Mouse (Mus musculus): ENCODE measurements around the gene Srrm2. TPM values are rescaled to one million over a fixed set of nuclear protein-coding genes. Genes with fewer than 3 reads are reported as not detected.
A peak's percentile ranks its signal among the peaks of the same experiment; 100 is the strongest.

Srrm2 gene
- polyA plus RNA-seq, 1 experiment from 2014 or later: 515 TPM

- Histone ChIP-seq H3K9me3 (replicated peaks) (no peaks in the 10 kb centered on the region), H3K36me3 (no peaks in the 10 kb centered on the region), H3K4me3 (no peak overlapping the region), H3K27me3 (ENCODE audit: low read depth, poor library complexity, severe bottlenecking) (no peaks in the 10 kb centered on the region), H3K27ac (replicated peaks) (no peak overlapping the region), H3K4me1 (no peaks in the 10 kb centered on the region)
- 33% methylated on average over 5 of the region's 5 CpGs for WGBS
- DNase-seq (ENCODE audit: low spot score): peak; percentile 58
Measured at GRCm38 (mm10) chr17:23853292-23853691, 63.0 kb downstream of the Srrm2 start.

- no peak overlapping the region for H3K4me3 ChIP-seq
- H3K27me3 ChIP-seq (ENCODE audit: low read depth, poor library complexity, severe bottlenecking): no peaks in the 10 kb centered on the region
- H3K27ac ChIP-seq (replicated peaks): no peak overlapping the region
- 85% methylated on average over 10 of the region's 10 CpGs for WGBS
- H3K4me1 ChIP-seq: no peaks in the 10 kb centered on the region
- no peaks in the 10 kb centered on the region for H3K36me3 ChIP-seq
- H3K9me3 ChIP-seq (replicated peaks): no peaks in the 10 kb centered on the region
- DNase-seq (ENCODE audit: low spot score): no peak
Measured at GRCm38 (mm10) chr17:23854229-23854765, 64.0 kb downstream of the Srrm2 start.

- H3K9me3 ChIP-seq (replicated peaks): no peaks in the 10 kb centered on the region
- no peaks in the 10 kb centered on the region for H3K4me1 ChIP-seq
- H3K36me3 ChIP-seq: no peaks in the 10 kb centered on the region
- H3K27me3 ChIP-seq (ENCODE audit: low read depth, poor library complexity, severe bottlenecking): no peaks in the 10 kb centered on the region
- H3K27ac ChIP-seq (replicated peaks): no peak overlapping the region
- no peak overlapping the region for H3K4me3 ChIP-seq
- 88% methylated on average over 6 of the region's 6 CpGs for whole genome bisulfite sequencing
- no peak for DNase-seq (ENCODE audit: low spot score)
Measured at GRCm38 (mm10) chr17:23857193-23857592, 66.9 kb downstream of the Srrm2 start.

GRCm38 (mm10) chr17:23857913-23858312, 67.6 kb downstream of the Srrm2 start:
- no peak overlapping the region for H3K4me3 ChIP-seq
- H3K4me1 ChIP-seq: no peaks in the 10 kb centered on the region
- DNase-seq (ENCODE audit: low spot score): no peak
- WGBS: 87% methylated on average over 2 of the region's 2 CpGs
- H3K27me3 ChIP-seq (ENCODE audit: low read depth, poor library complexity, severe bottlenecking): no peaks in the 10 kb centered on the region
- H3K9me3 ChIP-seq (replicated peaks): no peaks in the 10 kb centered on the region
- H3K36me3 ChIP-seq: no peaks in the 10 kb centered on the region
- H3K27ac ChIP-seq (replicated peaks): no peak overlapping the region

- H3K9me3 ChIP-seq (replicated peaks): no peaks in the 10 kb centered on the region
- no peaks in the 10 kb centered on the region for H3K36me3 ChIP-seq
- no peak overlapping the region for H3K27ac ChIP-seq (replicated peaks)
- 83% methylated on average over 4 of the region's 4 CpGs for WGBS
- H3K4me3 ChIP-seq: no peak overlapping the region
- no peaks in the 10 kb centered on the region for H3K27me3 ChIP-seq (ENCODE audit: low read depth, poor library complexity, severe bottlenecking)
- no peak for DNase-seq (ENCODE audit: low spot score)
- H3K4me1 ChIP-seq: no peaks in the 10 kb centered on the region
Measured at GRCm38 (mm10) chr17:23862926-23863325, 72.6 kb downstream of the Srrm2 start.

- Histone ChIP-seq H3K36me3 (no peaks in the 10 kb centered on the region), H3K9me3 (replicated peaks) (no peaks in the 10 kb centered on the region), H3K4me3 (no peak within 1 kb of the TSS), H3K4me1 (no peaks in the 10 kb centered on the region), H3K27me3 (ENCODE audit: low read depth, poor library complexity, severe bottlenecking) (no peaks in the 10 kb centered on the region), H3K27ac (replicated peaks) (no peak within 1 kb of the TSS)
- WGBS: 86% methylated on average over 15 of the region's 15 CpGs
- DNase-seq (ENCODE audit: low spot score): no peak
Measured at GRCm38 (mm10) chr17:23867756-23868155, 77.4 kb downstream of the Srrm2 start, which contains the start of gene Prss21. TSS of gene Prss21 (plus strand) at chr17:23868056.

GRCm38 (mm10) chr17:23868513-23868912, 78.2 kb downstream of the Srrm2 start:
- Histone ChIP-seq H3K27ac (replicated peaks) (no peak overlapping the region), H3K4me3 (no peak overlapping the region), H3K9me3 (replicated peaks) (no peaks in the 10 kb centered on the region), H3K36me3 (no peaks in the 10 kb centered on the region), H3K4me1 (no peaks in the 10 kb centered on the region), H3K27me3 (ENCODE audit: low read depth, poor library complexity, severe bottlenecking) (no peaks in the 10 kb centered on the region)
- DNase-seq (ENCODE audit: low spot score): no peak
- WGBS: 87% methylated on average over 11 of the region's 11 CpGs

Small RNAs within 50 kb of the gene (microRNA-seq; reads per million reads assigned to microRNA genes)
- gene Mir5125: 3.0 reads per million, percentile 2 among the genes with 10 or more reads in this experiment

Other genes with a start within 250 kb of the Srrm2 start
- gene Zfp213, start 226.3 kb upstream of the Srrm2 start, polyA plus RNA-seq (2016; fragmentation: Nextera tagmentation; extraction: Ambion mirVana): 27.5 and 28.7 TPM in 2 replicates
- 19.8 and 25.7 TPM in 2 replicates for gene Zfp13, start 191.0 kb upstream of the Srrm2 start, polyA plus RNA-seq (2016; fragmentation: Nextera tagmentation; extraction: Ambion mirVana)
- gene Zscan10, start 189.7 kb upstream of the Srrm2 start, polyA plus RNA-seq (2016; fragmentation: Nextera tagmentation; extraction: Ambion mirVana): 0.12 and 0.19 TPM in 2 replicates
- gene Mmp25, start 145.3 kb upstream of the Srrm2 start, polyA plus RNA-seq (2016; fragmentation: Nextera tagmentation; extraction: Ambion mirVana): 0.89 and 1.1 TPM in 2 replicates
- gene Bicdl2, start 130.0 kb upstream of the Srrm2 start, polyA plus RNA-seq (2016; fragmentation: Nextera tagmentation; extraction: Ambion mirVana): 0.32 TPM in 1 of 2 replicates, not detected in the other
- 29.5 and 36.4 TPM in 2 replicates for gene Hcfc1r1, start 116.9 kb upstream of the Srrm2 start, polyA plus RNA-seq (2016; fragmentation: Nextera tagmentation; extraction: Ambion mirVana)
- 74.2 and 77.3 TPM in 2 replicates for gene Thoc6, start 116.7 kb upstream of the Srrm2 start, polyA plus RNA-seq (2016; fragmentation: Nextera tagmentation; extraction: Ambion mirVana)
- 3.2 and 3.8 TPM in 2 replicates for gene Tnfrsf12a, start 113.1 kb upstream of the Srrm2 start, polyA plus RNA-seq (2016; fragmentation: Nextera tagmentation; extraction: Ambion mirVana)
- gene Cldn6, start 111.3 kb upstream of the Srrm2 start, polyA plus RNA-seq (2016; fragmentation: Nextera tagmentation; extraction: Ambion mirVana): 3.5 and 10.1 TPM in 2 replicates
- 1.5 and 3.1 TPM in 2 replicates for gene Cldn9, start 106.5 kb upstream of the Srrm2 start, polyA plus RNA-seq (2016; fragmentation: Nextera tagmentation; extraction: Ambion mirVana)
- gene 1520401A03Rik, start 67.7 kb upstream of the Srrm2 start, polyA plus RNA-seq (2016; fragmentation: Nextera tagmentation; extraction: Ambion mirVana): not detected in 2 replicates
- 58.5 and 59.7 TPM in 2 replicates for gene Pkmyt1, start 64.2 kb upstream of the Srrm2 start, polyA plus RNA-seq (2016; fragmentation: Nextera tagmentation; extraction: Ambion mirVana)
- gene Paqr4, start 49.7 kb upstream of the Srrm2 start, polyA plus RNA-seq (2016; fragmentation: Nextera tagmentation; extraction: Ambion mirVana): 27.6 and 36.2 TPM in 2 replicates
- 1.7 and 2.3 TPM in 2 replicates for gene Kremen2, start 44.7 kb upstream of the Srrm2 start, polyA plus RNA-seq (2016; fragmentation: Nextera tagmentation; extraction: Ambion mirVana)
- gene Flywch1, start 18.9 kb upstream of the Srrm2 start, polyA plus RNA-seq (2016; fragmentation: Nextera tagmentation; extraction: Ambion mirVana): 187 and 202 TPM in 2 replicates
- gene Flywch2, start 4.5 kb upstream of the Srrm2 start, polyA plus RNA-seq (2016; fragmentation: Nextera tagmentation; extraction: Ambion mirVana): 19.5 and 23.4 TPM in 2 replicates
- 1,078 TPM in 2 replicates for gene Elob, start 38.6 kb downstream of the Srrm2 start, polyA plus RNA-seq (2016; fragmentation: Nextera tagmentation; extraction: Ambion mirVana)
- 0.28 and 0.52 TPM in 2 replicates for gene Prss33, start 45.5 kb downstream of the Srrm2 start, polyA plus RNA-seq (2016; fragmentation: Nextera tagmentation; extraction: Ambion mirVana)
- gene Prss32, start 53.3 kb downstream of the Srrm2 start, polyA plus RNA-seq (2016; fragmentation: Nextera tagmentation; extraction: Ambion mirVana): not detected in 2 replicates
- gene Prss41, start 53.6 kb downstream of the Srrm2 start, polyA plus RNA-seq (2016; fragmentation: Nextera tagmentation; extraction: Ambion mirVana): 1.7 and 2.3 TPM in 2 replicates
- not detected in 2 replicates for gene Prss21, start 77.5 kb downstream of the Srrm2 start, polyA plus RNA-seq (2016; fragmentation: Nextera tagmentation; extraction: Ambion mirVana)
- not detected in 2 replicates for gene Dcpp1, start 90.3 kb downstream of the Srrm2 start, polyA plus RNA-seq (2016; fragmentation: Nextera tagmentation; extraction: Ambion mirVana)
- gene Dcpp2, start 90.3 kb downstream of the Srrm2 start, polyA plus RNA-seq (2016; fragmentation: Nextera tagmentation; extraction: Ambion mirVana): not detected in 2 replicates
- not detected in 2 replicates for gene Dcpp3, start 126.9 kb downstream of the Srrm2 start, polyA plus RNA-seq (2016; fragmentation: Nextera tagmentation; extraction: Ambion mirVana)
- not detected in 2 replicates for gene Sbp, start 151.1 kb downstream of the Srrm2 start, polyA plus RNA-seq (2016; fragmentation: Nextera tagmentation; extraction: Ambion mirVana)
- not detected in 2 replicates for gene Sbpl, start 164.7 kb downstream of the Srrm2 start, polyA plus RNA-seq (2016; fragmentation: Nextera tagmentation; extraction: Ambion mirVana)
- gene Prss30, start 190.0 kb downstream of the Srrm2 start, polyA plus RNA-seq (2016; fragmentation: Nextera tagmentation; extraction: Ambion mirVana): not detected in 2 replicates
- gene Prss22, start 207.6 kb downstream of the Srrm2 start, polyA plus RNA-seq (2016; fragmentation: Nextera tagmentation; extraction: Ambion mirVana): 0.26 TPM in 2 replicates
- gene Prss27, start 247.6 kb downstream of the Srrm2 start, polyA plus RNA-seq (2016; fragmentation: Nextera tagmentation; extraction: Ambion mirVana): 0.10 TPM in 1 of 2 replicates, not detected in the other

All from midbrain, embryonic 10.5 days (tissue).